Mouse (Mus musculus) hindbrain, embryonic 14.5 days (tissue): ENCODE measurements at regions not wholly inside any gene's neighbourhood (a gene's known extent, or its start where the extent isn't known, plus 50 kb on each side); places are given as distances from the start of the nearest gene placed in this dataset.

Experiments used
- ATAC-seq: fragments of 200-750 bp; cut with Nextera tagmentation; 2 replicates; pipeline ENCODE4 v1.8.0; 2017; ENCODE audit warnings: moderate number of reproducible peaks, mild to moderate bottlenecking, moderate TSS enrichment, moderate library complexity; ENCODE audit not compliant: low FRiP score
- DNase-seq: peaks from one replicate; pipeline ENCODE4 v3.0.0-alpha.2; 2015; ENCODE audit warnings: low spot score
- H3K27ac ChIP-seq: fragments of 300-500 bp; sonication (generic); 2 replicates; pipeline ENCODE4 v1.5.1; 2014; ENCODE audit warnings: mild to moderate bottlenecking, moderate library complexity
- H3K27me3 ChIP-seq: fragments of 300-500 bp; sonication (generic); 2 replicates; pipeline ENCODE4 v1.6.1; 2014; ENCODE audit warnings: mild to moderate bottlenecking, low read length, mixed read lengths; ENCODE audit not compliant: control insufficient read depth, insufficient read depth
- H3K36me3 ChIP-seq: fragments of 300-500 bp; sonication (generic); replicated peaks from 2 replicates; pipeline ENCODE4 v1.6.1; 2014; ENCODE audit not compliant: control insufficient read depth, insufficient read depth
- H3K4me1 ChIP-seq: fragments of 300-500 bp; sonication (generic); replicated peaks from 2 replicates; pipeline ENCODE4 v1.6.1; 2014; ENCODE audit warnings: antibody characterized with exemption, low read length, mixed read lengths; ENCODE audit not compliant: control insufficient read depth, insufficient read depth
- H3K4me2 ChIP-seq: fragments of 300-500 bp; sonication (generic); replicated peaks from 2 replicates; pipeline ENCODE4 v1.6.1; 2014; ENCODE audit warnings: mild to moderate bottlenecking, moderate library complexity
- H3K4me3 ChIP-seq: fragments of 300-500 bp; sonication (generic); replicated peaks from 2 replicates; pipeline ENCODE4 v1.5.1; 2014; ENCODE audit warnings: mild to moderate bottlenecking, low read length
- H3K9ac ChIP-seq: fragments of 300-500 bp; sonication (generic); 2 replicates; pipeline ENCODE4 v1.6.1; 2014
- H3K9me3 ChIP-seq: fragments of 300-500 bp; sonication (generic); 2 replicates; pipeline ENCODE4 v1.6.1; 2016; ENCODE audit warnings: low read length; ENCODE audit not compliant: control insufficient read depth
- WGBS: fragments of 180-500 bp; shearing (Covaris S2); extraction: QIAGEN DNeasy Blood & Tissue Kit; methylation state at CpG from one replicate; pipeline ENCODE4 v1.1.7; 2014; 5-methylcytosine and 5-hydroxymethylcytosine counted together

DNA sequence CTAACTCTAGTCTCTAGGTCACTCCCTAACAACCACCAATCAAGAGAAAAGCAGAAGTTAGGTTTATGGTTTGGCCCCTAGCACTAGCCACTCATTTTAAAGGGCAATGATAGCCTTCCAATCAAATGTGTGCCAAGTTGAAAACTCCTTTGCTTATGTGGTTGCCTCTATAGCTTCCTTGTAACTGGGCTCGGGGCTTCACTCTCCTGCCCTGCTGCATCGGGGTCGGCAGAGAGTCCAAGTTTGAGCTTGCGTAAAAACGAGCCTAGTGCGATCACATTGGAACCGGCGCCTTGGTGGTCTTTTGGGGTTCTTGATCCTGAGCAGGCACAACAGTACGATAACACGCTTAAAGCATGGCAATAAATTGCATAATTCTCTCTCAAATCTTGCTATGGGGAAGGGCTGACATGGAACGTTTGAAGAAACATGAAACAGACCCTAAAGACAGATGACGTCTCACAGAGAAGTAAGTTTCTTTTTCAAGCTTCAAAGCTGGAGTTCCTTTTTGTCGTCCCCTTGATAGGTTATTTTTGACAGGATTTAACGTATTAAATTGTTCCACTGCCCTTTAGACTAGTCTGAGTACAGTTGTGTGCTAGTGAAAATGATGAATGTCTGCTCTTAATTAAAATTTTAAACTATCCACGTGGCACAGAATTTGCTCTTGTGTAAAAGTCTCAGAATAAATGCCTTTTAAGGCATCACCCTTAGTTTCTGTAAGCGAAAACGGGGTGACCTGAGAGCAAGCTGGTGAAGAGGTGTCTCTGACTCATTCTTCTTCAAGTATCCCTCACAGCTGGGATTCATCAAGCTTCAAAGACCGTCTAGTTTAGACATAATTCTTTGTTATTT lies 52.0 kb downstream of the 4930426L09Rik start:
- ATAC-seq (no peak), DNase-seq (no peak)
- no peak overlapping the region for H3K9ac ChIP-seq
- no peaks in the 10 kb centered on the region for H3K36me3 ChIP-seq
- no peak overlapping the region for H3K4me2 ChIP-seq
- no peaks in the 10 kb centered on the region for H3K27me3 ChIP-seq
- no peaks in the 10 kb centered on the region for H3K9me3 ChIP-seq
- 85% methylated on average over 18 of the region's 18 CpGs for WGBS
- H3K4me3 ChIP-seq, result no peak overlapping the region
- no peak overlapping the region for H3K27ac ChIP-seq
- H3K4me1 ChIP-seq, result no peaks in the 10 kb centered on the region

DNA sequence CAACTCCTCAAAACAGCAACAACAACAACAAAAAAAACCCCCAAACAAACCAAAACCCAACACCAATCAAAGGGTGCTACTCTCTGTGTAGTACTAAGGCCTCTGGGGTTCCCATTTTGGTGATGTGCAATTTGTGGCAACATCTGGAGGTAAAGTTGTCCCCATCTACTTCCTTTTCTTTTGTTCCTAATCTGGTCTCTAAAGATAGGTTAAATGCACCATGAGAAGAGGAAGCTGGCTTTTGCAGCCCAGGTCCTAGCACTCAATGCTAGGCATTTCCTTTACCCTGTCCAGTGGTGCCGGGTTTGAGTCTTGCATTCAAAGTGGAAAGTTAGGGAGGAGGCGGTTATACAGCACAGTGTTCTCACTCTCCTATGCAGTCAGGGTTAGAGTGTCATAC lies 57.4 kb downstream of the 4930426L09Rik start:
- no peak for ATAC-seq
- Histone ChIP-seq H3K36me3 (no peaks in the 10 kb centered on the region), H3K4me2 (no peak overlapping the region), H3K9ac (no peak overlapping the region), H3K27ac (no peak overlapping the region), H3K27me3 (no peaks in the 10 kb centered on the region), H3K4me3 (no peak overlapping the region), H3K4me1 (no peaks in the 10 kb centered on the region), H3K9me3 (no peaks in the 10 kb centered on the region)
- DNase-seq, result no peak
- WGBS, result 82% methylated on average over 2 of the region's 2 CpGs

DNA sequence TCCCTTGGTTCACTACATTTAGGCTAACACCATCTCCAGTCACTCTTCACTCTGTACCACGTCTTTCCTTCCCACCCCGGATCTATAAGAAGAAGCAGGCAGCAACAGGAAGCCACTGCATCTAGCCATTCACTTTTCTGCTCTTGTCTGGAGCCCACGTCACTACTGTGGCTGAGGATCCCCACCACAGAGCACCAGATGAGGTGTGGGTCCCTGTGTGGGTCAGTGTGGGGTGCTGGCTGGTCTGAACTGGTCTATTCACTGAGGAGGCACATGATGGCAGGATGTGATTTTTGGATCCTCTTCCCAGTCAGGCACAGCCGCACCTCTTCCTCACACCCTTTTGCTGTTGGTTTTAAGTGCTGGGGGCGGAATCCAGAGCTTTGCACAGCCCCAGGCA lies 59.7 kb downstream of the 4930426L09Rik start:
- 85% methylated on average over 5 of the region's 5 CpGs for WGBS
- Histone ChIP-seq H3K27ac (no peak overlapping the region), H3K9ac (no peak overlapping the region), H3K9me3 (no peaks in the 10 kb centered on the region), H3K4me3 (no peak overlapping the region), H3K4me1 (no peaks in the 10 kb centered on the region), H3K36me3 (no peaks in the 10 kb centered on the region), H3K27me3 (no peaks in the 10 kb centered on the region), H3K4me2 (no peak overlapping the region)
- DNase-seq (no peak), ATAC-seq (no peak)

DNA sequence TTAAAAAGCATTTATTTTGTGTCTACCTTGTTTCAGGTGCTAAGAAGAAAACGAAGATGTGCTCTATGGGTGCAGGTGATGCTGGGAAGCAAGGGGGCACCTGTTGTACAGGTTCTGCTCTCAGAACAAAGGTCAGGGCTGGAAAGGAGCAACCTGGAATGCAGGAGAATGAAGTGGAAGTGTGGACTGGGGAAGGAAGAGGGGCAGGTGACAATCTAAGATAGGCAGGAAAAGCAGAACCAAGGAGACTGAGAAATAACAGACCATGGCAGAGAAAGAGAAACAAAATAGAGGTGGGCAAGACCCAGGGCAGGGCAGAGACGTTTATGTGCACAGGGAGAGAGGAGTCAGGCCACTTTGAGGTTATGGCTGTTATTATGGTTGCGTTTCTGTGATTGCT lies 60.6 kb downstream of the 4930426L09Rik start:
- Histone ChIP-seq H3K27ac (no peak overlapping the region), H3K4me1 (no peaks in the 10 kb centered on the region), H3K4me2 (no peak overlapping the region), H3K27me3 (no peaks in the 10 kb centered on the region), H3K36me3 (no peaks in the 10 kb centered on the region), H3K9me3 (no peaks in the 10 kb centered on the region), H3K4me3 (no peak overlapping the region), H3K9ac (no peak overlapping the region)
- ATAC-seq, result no peak
- 86% methylated on average over 3 of the region's 3 CpGs for WGBS
- DNase-seq, result no peak

DNA sequence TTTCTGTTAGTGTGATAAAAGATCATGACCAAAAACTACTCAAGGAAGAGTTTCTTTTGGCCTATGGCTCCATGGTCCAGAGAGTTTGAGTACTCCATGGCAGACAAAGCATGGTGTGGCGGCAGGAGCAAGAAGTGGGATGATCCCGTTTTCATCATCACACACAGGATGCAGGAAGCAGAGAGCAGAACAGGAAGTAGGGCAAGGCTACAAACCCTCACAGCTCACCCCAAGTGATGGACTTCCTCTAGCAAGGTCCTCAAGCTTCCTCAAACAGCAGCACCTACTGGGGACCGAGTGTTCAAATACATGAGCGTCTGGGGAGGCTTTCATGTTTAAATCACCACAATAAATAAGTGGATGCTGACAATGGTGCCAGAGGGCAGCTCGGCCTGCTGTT lies 61.1 kb downstream of the 4930426L09Rik start:
- no peak for ATAC-seq
- no peak overlapping the region for H3K9ac ChIP-seq
- 71% methylated on average over 5 of the region's 5 CpGs for WGBS
- no peaks in the 10 kb centered on the region for H3K27me3 ChIP-seq
- no peak for DNase-seq
- H3K36me3 ChIP-seq, result no peaks in the 10 kb centered on the region
- no peak overlapping the region for H3K4me2 ChIP-seq
- H3K4me1 ChIP-seq, result no peaks in the 10 kb centered on the region
- no peak overlapping the region for H3K27ac ChIP-seq
- H3K4me3 ChIP-seq, result no peak overlapping the region
- H3K9me3 ChIP-seq, result no peaks in the 10 kb centered on the region

DNA sequence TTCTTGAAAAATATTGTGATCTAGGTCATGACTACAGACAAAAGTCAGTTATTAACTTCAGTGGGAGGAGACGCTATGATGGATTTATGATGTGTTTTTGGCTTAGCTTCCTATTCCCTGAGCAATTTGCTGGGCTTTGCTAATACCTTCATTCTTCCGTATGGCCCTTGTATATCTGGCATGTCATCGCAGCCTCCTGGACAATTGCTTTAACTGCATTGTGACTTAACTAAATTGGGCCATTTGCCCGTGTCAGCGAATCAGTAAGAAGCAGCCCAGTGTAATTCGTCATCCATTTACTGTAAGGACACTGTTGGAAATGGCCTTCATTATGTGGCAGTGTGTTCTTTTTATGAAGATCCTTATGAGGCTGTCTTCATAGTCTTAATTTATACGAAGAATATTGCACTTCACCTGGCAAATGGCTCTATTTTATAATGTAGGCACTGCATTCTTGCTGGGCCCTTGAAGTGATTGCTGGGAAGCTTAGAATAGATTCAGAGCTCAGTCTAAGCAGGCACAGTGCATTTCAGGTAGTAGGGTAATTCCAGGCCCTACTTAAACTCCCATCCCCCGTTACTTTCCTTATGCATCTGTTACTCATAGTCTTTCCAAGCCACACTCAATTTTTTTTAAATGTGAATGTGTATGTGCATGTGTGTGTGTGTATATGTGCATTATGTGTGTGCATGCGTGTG lies 62.2 kb downstream of the 4930426L09Rik start:
- H3K4me3 ChIP-seq, result no peak overlapping the region
- no peak overlapping the region for H3K27ac ChIP-seq
- 0 out of 2 replicates have a peak, but pooled peaks have one; percentile 17 for ATAC-seq
- no peaks in the 10 kb centered on the region for H3K36me3 ChIP-seq
- no peaks in the 10 kb centered on the region for H3K4me1 ChIP-seq
- DNase-seq, result no peak
- 73% methylated on average over 9 of the region's 9 CpGs for WGBS
- H3K9me3 ChIP-seq, result no peaks in the 10 kb centered on the region
- H3K27me3 ChIP-seq, result no peaks in the 10 kb centered on the region
- no peak overlapping the region for H3K4me2 ChIP-seq
- H3K9ac ChIP-seq, result no peak overlapping the region

DNA sequence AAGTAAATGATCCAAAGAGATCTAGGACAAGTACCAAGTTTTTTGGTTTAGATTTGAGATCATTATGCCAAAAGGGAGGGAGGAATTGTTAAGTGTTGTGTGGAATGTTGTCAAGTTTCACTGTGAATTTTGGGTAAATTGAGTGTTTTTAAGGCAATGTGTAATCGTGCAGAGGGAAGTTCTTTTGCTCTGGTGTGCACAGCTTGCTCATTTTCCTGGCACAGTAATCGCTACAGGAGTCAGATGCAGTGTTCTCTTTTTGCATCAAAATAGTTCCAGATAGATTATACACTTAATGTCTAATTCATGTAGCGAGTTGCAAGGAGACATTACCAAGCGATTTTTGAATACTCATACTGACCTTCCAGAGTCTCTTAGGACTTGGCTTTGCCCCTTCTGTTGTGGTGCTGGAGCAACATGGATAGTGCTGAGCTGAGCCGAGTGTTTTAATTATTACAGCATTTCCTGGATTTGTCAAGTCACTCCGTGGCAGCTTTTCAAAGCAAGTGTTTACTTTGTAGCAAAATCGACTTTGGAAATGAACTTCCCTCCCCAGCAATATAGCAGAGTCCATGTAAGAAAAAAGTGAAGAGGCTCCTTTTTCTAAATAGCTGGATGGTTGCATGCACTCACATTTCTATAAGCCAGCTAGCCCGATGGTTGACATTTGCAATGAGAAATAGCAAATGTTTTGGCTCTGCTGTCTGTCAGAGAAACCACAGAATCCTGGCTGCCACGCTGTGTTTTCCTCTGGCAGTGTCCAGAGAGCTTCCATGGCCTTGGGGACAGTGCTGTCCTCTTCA lies 66.6 kb downstream of the 4930426L09Rik start:
- Histone ChIP-seq H3K4me1 (no peaks in the 10 kb centered on the region), H3K4me2 (no peak overlapping the region), H3K9me3 (no peaks in the 10 kb centered on the region), H3K9ac (no peak overlapping the region), H3K27me3 (no peaks in the 10 kb centered on the region), H3K27ac (no peak overlapping the region), H3K36me3 (no peaks in the 10 kb centered on the region), H3K4me3 (no peak overlapping the region)
- ATAC-seq (no peak), DNase-seq (no peak)
- WGBS, result 70% methylated on average over 9 of the region's 9 CpGs

DNA sequence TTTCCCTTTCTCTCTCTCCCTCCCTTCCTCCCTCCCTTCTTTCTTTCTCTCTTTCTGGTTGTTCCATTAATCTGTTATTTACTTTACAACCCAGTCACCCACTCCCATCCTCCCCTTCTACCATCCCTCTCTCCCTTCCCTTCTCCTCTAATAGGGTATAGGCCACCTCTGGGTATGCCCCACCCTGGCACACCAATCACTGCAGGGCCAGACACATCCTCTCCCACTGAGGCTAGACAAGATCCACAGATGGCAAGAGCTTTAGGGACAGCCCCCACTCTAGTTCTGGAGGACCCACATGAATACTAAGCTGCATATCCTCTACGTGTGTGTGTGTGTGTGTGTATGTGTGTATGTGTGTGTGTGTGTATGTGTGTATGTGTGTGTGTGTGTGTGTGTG lies 67.4 kb downstream of the 4930426L09Rik start:
- Histone ChIP-seq H3K4me1 (no peaks in the 10 kb centered on the region), H3K36me3 (no peaks in the 10 kb centered on the region), H3K4me3 (no peak overlapping the region), H3K27ac (no peak overlapping the region), H3K4me2 (no peak overlapping the region), H3K9me3 (no peaks in the 10 kb centered on the region), H3K9ac (no peak overlapping the region), H3K27me3 (no peaks in the 10 kb centered on the region)
- DNase-seq (no peak), ATAC-seq (no peak)
- 88% methylated on average over 1 of the region's 1 CpGs for WGBS

DNA sequence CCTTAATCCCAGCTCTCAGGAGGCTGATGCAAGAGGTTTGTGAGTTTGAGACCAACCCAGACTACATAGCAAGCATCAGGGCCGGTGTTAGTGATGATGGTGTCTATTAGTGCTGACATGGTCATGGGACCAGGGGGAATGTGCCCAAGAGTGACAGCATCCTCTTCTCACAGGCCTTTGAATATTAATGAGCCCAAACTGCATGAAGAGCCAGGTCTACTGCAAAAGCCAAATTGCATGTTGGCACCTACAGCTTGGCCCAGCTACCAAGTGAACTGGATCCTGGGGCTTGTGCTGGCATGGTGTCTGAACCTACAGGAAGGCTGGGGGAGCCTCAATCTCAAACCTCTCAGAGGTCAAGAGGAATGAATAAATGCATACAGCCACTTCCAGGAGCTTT lies 70.0 kb downstream of the 4930426L09Rik start:
- ATAC-seq (no peak), DNase-seq (no peak)
- H3K4me3 ChIP-seq, result no peak overlapping the region
- H3K9me3 ChIP-seq, result no peaks in the 10 kb centered on the region
- no peaks in the 10 kb centered on the region for H3K27me3 ChIP-seq
- no peaks in the 10 kb centered on the region for H3K4me1 ChIP-seq
- H3K9ac ChIP-seq, result no peak overlapping the region
- no peak overlapping the region for H3K27ac ChIP-seq
- WGBS, result 100% methylated on average over 1 of the region's 1 CpGs
- H3K36me3 ChIP-seq, result no peaks in the 10 kb centered on the region
- no peak overlapping the region for H3K4me2 ChIP-seq
